Mouse (Mus musculus): Measurements from ENCODE around the gene Mon1a.

Mon1a gene

GRCm38 (mm10) chr9:107908410-107909158 lies 20.6 kb downstream of the Mon1a start:
- no peak for DNase-seq (ENCODE audit: low read depth, low spot score)

- DNase-seq (ENCODE audit: low read depth, low spot score) = no peak
Observed at GRCm38 (mm10) chr9:107910025-107910769, 22.2 kb downstream of the Mon1a start.

GRCm38 (mm10) chr9:107914764-107915420 lies 26.9 kb downstream of the Mon1a start:
- DNase-seq (ENCODE audit: low read depth, low spot score) = no peak

GRCm38 (mm10) chr9:107917895-107918608 lies 30.1 kb downstream of the Mon1a start:
- peak; percentile 55 for DNase-seq (ENCODE audit: low read depth, low spot score)

GRCm38 (mm10) chr9:107918884-107919283 lies 30.9 kb downstream of the Mon1a start:
- no peak for DNase-seq (ENCODE audit: low read depth, low spot score)

- no peak for DNase-seq (ENCODE audit: low read depth, low spot score)
Observed at GRCm38 (mm10) chr9:107919441-107919840, 31.5 kb downstream of the Mon1a start.

- peak; percentile 77 for DNase-seq (ENCODE audit: low read depth, low spot score)
Observed at GRCm38 (mm10) chr9:107923021-107923420, 35.1 kb downstream of the Mon1a start.

GRCm38 (mm10) chr9:107923956-107924355 lies 36.0 kb downstream of the Mon1a start:
- DNase-seq (ENCODE audit: low read depth, low spot score) = no peak

GRCm38 (mm10) chr9:107925251-107925650 lies 37.3 kb downstream of the Mon1a start:
- peak; percentile 17 for DNase-seq (ENCODE audit: low read depth, low spot score)

GRCm38 (mm10) chr9:107926920-107927420 lies 39.0 kb downstream of the Mon1a start:
- no peak for DNase-seq (ENCODE audit: low read depth, low spot score)

GRCm38 (mm10) chr9:107927749-107928148 lies 39.8 kb downstream of the Mon1a start:
- no peak for DNase-seq (ENCODE audit: low read depth, low spot score)

GRCm38 (mm10) chr9:107928169-107928568 lies 40.2 kb downstream of the Mon1a start, which contains the start of gene Actl11:
Gene Actl11 (plus strand): TSS chr9:107928469.
- DNase-seq (ENCODE audit: low read depth, low spot score) = no peak

GRCm38 (mm10) chr9:107932221-107932620 lies 44.3 kb downstream of the Mon1a start:
- no peak for DNase-seq (ENCODE audit: low read depth, low spot score)

- DNase-seq (ENCODE audit: low read depth, low spot score) = no peak
Observed at GRCm38 (mm10) chr9:107934146-107934545, 46.2 kb downstream of the Mon1a start.

- no peak for DNase-seq (ENCODE audit: low read depth, low spot score)
Observed at GRCm38 (mm10) chr9:107935374-107935773, 47.4 kb downstream of the Mon1a start, which contains the start of gene Camkv. Gene Camkv (plus strand): TSS chr9:107935674.

GRCm38 (mm10) chr9:107935790-107936214 lies 47.9 kb downstream of the Mon1a start:
- DNase-seq (ENCODE audit: low read depth, low spot score) = no peak

- peak; percentile 62 for DNase-seq (ENCODE audit: low read depth, low spot score)
Observed at GRCm38 (mm10) chr9:107936215-107936822, 48.4 kb downstream of the Mon1a start.

- no peak for DNase-seq (ENCODE audit: low read depth, low spot score)
Observed at GRCm38 (mm10) chr9:107936831-107937230, 48.9 kb downstream of the Mon1a start.

GRCm38 (mm10) chr9:107947241-107948194 lies 59.6 kb downstream of the Mon1a start:
- no peak for DNase-seq (ENCODE audit: low read depth, low spot score)
